Mouse (Mus musculus): ENCODE data around the gene Sptbn4.

GRCm38 (mm10) chr7:27355261-27355660, 92.2 kb downstream of the Sptbn4 start:
- TF ChIP-seq CTCF (IDR thresholded peaks at IDR 0.05; ENCODE audit: borderline replicate concordance, extremely low read depth, insufficient read depth, insufficient read length) (no peak), POLR2A (IDR thresholded peaks at IDR 0.05; ENCODE audit: borderline replicate concordance, extremely low read depth, insufficient read depth, insufficient read length, poor library complexity, severe bottlenecking) (no peak)

Data from brain, embryonic 14.5 days (tissue).